16 mouse cellular contexts compared by ENCODE assay signal in the genomic region with DNA sequence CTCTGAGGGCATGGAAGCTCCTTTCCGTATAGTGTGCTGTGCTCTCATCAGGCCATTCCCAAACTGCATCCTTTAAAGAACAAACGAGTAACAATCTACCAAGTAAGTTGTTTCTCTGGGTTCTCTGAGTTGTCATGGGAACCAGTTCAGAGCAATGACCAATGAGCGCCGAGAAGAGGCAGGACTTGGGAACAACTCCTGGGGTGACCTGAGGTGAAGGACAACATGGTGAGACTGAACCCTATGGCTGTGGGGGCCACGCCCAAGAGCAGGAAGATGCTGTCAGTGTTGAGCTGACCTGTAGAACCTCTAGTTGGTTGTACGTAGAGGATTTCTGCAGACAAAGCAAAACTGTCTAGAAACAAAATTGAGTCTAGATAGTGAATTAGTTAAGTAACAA. TPM values are rescaled to one million over a fixed set of nuclear protein-coding genes. Genes with fewer than 3 reads are reported as not detected.
"Had no signal": no experiment of that assay in that cellular context is flagged by ENCODE, and none has a peak within 500 bp of the region (broad histone marks: within the 10 kb centered on the region; RNA-seq: fewer than 3 reads in every experiment).

No protein-coding gene starts in this region.

- H3K9me3 ChIP-seq: neural tube, embryonic 15.5 days; stomach, embryonic 15.5 days had no signal

- DNase-seq: retina, postnatal 1 day; right cerebral cortex, adult 18-20 months; right cerebral cortex, postnatal 25 days; right cerebral cortex, postnatal 4 days; spleen, adult 18-20 months; thymus, adult 18-20 months; thymus, adult 2 months; thymus, postnatal 14 days; thymus, postnatal 25 days; thymus, postnatal 36 days; thymus, postnatal 4 days had no signal

- H3K4me3 ChIP-seq: neural tube, embryonic 13.5 days; neural tube, embryonic 15.5 days; stomach, embryonic 15.5 days had no signal

- H3K4me1 ChIP-seq: neural tube, embryonic 13.5 days; neural tube, embryonic 15.5 days; stomach, embryonic 15.5 days had no signal

- H3K36me3 ChIP-seq: neural tube, embryonic 13.5 days; neural tube, embryonic 15.5 days; stomach, embryonic 15.5 days had no signal

- H3K9ac ChIP-seq: neural tube, embryonic 13.5 days; neural tube, embryonic 15.5 days; stomach, embryonic 15.5 days had no signal

- H3K4me2 ChIP-seq: neural tube, embryonic 13.5 days; neural tube, embryonic 15.5 days; stomach, embryonic 15.5 days had no signal

- H3K27ac ChIP-seq: neural tube, embryonic 13.5 days; neural tube, embryonic 15.5 days; stomach, embryonic 15.5 days; stomach, postnatal 0 days had no signal

- H3K27me3 ChIP-seq: neural tube, embryonic 13.5 days; neural tube, embryonic 15.5 days; stomach, embryonic 15.5 days had no signal

RNA-seq across cellular contexts. Expression of gene Slc2a12, which starts 43.8 kb away (rescaled TPM):
- total RNA-seq: neutrophil, adult 5-6 weeks had no signal
